Mouse (Mus musculus): ENCODE measurements around the gene Tk1. TPM values are rescaled to one million over a fixed set of nuclear protein-coding genes. Genes with fewer than 3 reads are reported as not detected.

Tk1 gene
- polyA plus RNA-seq (2012; rRNA removed): 160 and 175 TPM in 2 replicates
- 128 and 132 TPM in 2 replicates for polyA plus RNA-seq (2014; fragmentation: Nextera tagmentation; extraction: Ambion mirVana)

DNA sequence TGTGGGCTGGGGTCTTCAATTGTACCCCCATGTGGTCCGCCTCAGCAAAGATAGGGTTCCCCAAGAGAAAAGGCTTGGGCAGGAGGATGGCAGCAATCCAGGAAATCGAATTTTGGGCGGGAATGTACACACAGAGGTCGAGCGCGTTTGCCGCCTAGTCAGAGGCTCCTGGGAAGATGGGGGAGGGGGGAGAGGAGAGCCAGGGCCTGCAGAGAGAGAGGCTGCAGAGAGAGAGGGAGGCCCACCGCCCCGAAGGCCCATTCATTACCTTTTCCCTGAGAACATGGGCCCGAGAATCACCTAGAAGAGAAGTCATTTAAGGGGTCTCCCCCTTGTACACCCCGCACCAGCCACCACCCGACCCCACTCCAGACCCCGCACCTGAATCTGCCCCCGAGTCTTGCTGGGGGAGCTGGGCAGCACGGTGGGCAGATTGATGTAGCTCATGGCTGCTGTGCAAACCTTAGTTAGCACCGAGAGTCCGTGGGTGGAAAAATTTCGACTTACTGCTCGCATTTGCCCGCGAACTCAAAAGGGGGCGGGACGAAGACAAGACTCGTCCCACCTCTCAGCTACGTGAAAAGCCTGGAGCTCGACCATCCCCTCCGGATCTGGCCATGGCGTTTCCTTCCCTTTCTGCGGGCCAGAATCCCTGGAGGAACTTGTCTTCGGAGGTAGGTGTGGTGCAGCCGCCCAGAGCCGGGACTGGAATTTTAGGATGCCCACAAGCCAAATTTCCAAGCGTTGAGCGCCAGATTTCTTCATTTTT, at the start of gene Tk1, which contains the start of gene Afmid:
Gene Tk1 (minus strand): TSS at position 760 of the 769 bp plus-strand sequence.
Gene Afmid (plus strand): TSS at position 592 of the 769 bp plus-strand sequence.
- ATAC-seq (ENCODE audit: low FRiP score, low read depth) (peak; percentile 85), DNase-seq (ENCODE audit: low spot score) (peak; percentile 93)
- Histone ChIP-seq H3K9ac (ENCODE audit: low read depth, low read length, severe bottlenecking) (peak within 1 kb of the TSS; percentile 70), H3K4me2 (replicated peaks; ENCODE audit: low read depth, low read length, severe bottlenecking) (peak within 1 kb of the TSS; percentile 91), H3K4me1 (ENCODE audit: control insufficient read depth, insufficient read depth, low read length) (peaks cover 46% of the 10 kb centered on the region), H3K9me3 (ENCODE audit: control insufficient read depth, low read length) (no peaks in the 10 kb centered on the region), H3K27me3 (ENCODE audit: control insufficient read depth, insufficient read depth, low read length) (no peaks in the 10 kb centered on the region), H3K4me3 (replicated peaks; ENCODE audit: low read length) (peak within 1 kb of the TSS; percentile 58), H3K27ac (replicated peaks; ENCODE audit: low read depth, low read length) (peak within 1 kb of the TSS; percentile 90), H3K36me3 (ENCODE audit: control insufficient read depth, insufficient read depth, low read length) (peaks cover 26% of the 10 kb centered on the region)
- WGBS: 0% methylated on average over 34 of the region's 34 CpGs
- peak; percentile 26; the same call in 1 of the 2 replicates for TF ChIP-seq POLR2A (IDR thresholded peaks at IDR 0.05; ENCODE audit: borderline replicate concordance, extremely low read depth, insufficient read depth, insufficient read length)

DNA sequence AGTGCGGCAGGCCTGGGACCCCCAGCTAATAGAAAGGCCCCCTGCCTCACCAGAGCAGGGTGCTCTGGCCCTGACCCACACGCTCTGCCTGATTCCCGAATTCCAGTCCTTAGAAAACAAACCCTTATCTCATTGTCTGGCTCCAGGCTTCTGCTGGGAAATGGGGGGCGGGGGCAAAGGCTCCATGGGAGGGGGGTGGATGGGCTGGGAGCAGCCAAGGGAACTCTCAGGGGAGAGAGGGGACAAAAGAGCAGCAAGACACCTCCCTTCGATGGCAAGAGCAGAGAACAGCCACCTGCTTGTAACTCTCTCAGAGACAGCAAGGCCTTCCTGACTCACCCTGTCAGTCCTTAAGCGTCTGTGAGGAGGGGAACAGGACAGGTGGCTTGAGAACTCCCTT, 49.8 kb upstream of the Tk1 start:
- DNase-seq (ENCODE audit: low spot score) (no peak), ATAC-seq (ENCODE audit: low FRiP score, low read depth) (no peak)
- no peak for TF ChIP-seq POLR2A (IDR thresholded peaks at IDR 0.05; ENCODE audit: borderline replicate concordance, extremely low read depth, insufficient read depth, insufficient read length)
- Histone ChIP-seq H3K27me3 (ENCODE audit: control insufficient read depth, insufficient read depth, low read length) (no peaks in the 10 kb centered on the region), H3K27ac (replicated peaks; ENCODE audit: low read depth, low read length) (no peak overlapping the region), H3K4me3 (replicated peaks; ENCODE audit: low read length) (no peak overlapping the region), H3K4me2 (replicated peaks; ENCODE audit: low read depth, low read length, severe bottlenecking) (no peak overlapping the region), H3K36me3 (ENCODE audit: control insufficient read depth, insufficient read depth, low read length) (no peaks in the 10 kb centered on the region), H3K9me3 (ENCODE audit: control insufficient read depth, low read length) (no peaks in the 10 kb centered on the region), H3K9ac (ENCODE audit: low read depth, low read length, severe bottlenecking) (no peak overlapping the region), H3K4me1 (ENCODE audit: control insufficient read depth, insufficient read depth, low read length) (peaks cover 16% of the 10 kb centered on the region)
- WGBS: 49% methylated on average over 5 of the region's 6 CpGs

DNA sequence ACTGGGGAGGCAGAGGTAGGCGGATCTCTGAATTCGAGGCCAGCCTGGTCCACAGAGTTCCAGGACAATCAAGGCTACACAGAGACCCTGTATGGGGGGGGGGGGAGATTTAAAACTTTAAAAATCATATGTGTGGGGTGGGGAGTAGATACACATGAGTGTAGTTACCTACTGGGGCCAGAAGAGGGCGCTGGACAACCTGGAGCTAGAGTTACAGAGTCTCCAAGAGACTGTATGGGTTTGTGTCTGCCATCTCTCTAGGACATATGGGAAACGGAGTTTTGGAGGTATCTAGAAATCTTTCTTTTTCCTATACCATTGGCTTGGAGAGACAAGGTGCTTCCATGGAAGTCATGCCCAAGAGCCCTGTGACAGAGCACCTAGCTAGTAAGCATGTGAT, 48.5 kb upstream of the Tk1 start:
- Histone ChIP-seq H3K9ac (ENCODE audit: low read depth, low read length, severe bottlenecking) (no peak overlapping the region), H3K4me1 (ENCODE audit: control insufficient read depth, insufficient read depth, low read length) (peaks cover 16% of the 10 kb centered on the region), H3K9me3 (ENCODE audit: control insufficient read depth, low read length) (no peaks in the 10 kb centered on the region), H3K27me3 (ENCODE audit: control insufficient read depth, insufficient read depth, low read length) (no peaks in the 10 kb centered on the region), H3K4me2 (replicated peaks; ENCODE audit: low read depth, low read length, severe bottlenecking) (no peak overlapping the region), H3K4me3 (replicated peaks; ENCODE audit: low read length) (no peak overlapping the region), H3K36me3 (ENCODE audit: control insufficient read depth, insufficient read depth, low read length) (no peaks in the 10 kb centered on the region), H3K27ac (replicated peaks; ENCODE audit: low read depth, low read length) (no peak overlapping the region)
- DNase-seq (ENCODE audit: low spot score): no peak
- TF ChIP-seq POLR2A (IDR thresholded peaks at IDR 0.05; ENCODE audit: borderline replicate concordance, extremely low read depth, insufficient read depth, insufficient read length): no peak
- no peak for ATAC-seq (ENCODE audit: low FRiP score, low read depth)
- 60% methylated on average over 4 of the region's 4 CpGs for WGBS

DNA sequence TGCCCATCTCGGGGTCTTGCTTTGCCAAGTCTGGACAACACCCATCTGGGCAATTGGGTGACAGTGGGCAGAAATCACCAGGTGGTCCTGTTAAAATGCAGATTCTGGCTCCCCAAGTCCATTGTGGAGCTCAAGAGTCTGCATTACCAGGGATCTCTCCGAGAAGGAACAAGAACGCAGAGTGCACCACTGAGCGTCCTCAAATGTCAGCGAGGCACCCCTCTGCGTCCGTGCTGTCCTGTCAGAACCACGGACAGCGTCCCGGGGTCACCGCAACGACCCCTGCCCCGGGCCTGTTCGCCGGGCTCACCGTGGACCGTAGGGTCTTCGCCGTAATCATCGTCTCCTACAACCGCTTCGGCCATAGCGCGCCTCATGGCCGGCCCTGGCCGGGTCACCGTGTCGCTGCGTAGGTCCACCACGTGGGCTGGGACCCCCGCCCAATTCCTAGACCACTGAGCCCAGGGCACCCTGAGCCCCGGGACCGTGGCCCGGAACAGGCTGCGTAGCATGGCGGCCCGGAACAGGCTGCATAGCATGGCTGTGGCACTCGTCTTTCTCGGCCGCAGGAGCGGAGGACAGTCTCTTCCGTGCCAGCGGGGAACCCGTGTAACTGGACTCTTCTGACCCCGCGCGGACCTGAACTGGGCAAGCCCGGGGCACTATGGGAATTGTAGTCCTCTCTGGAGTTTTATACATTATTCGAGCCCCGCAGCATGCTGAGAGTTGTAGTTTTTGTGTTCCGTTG, 47.1 kb upstream of the Tk1 start, which contains the start of gene Tha1:
Gene Tha1 (minus strand): TSS at position 621 of the 748 bp plus-strand sequence.
- no peaks in the 10 kb centered on the region for H3K27me3 ChIP-seq (ENCODE audit: control insufficient read depth, insufficient read depth, low read length)
- peak; percentile 75 for ATAC-seq (ENCODE audit: low FRiP score, low read depth)
- H3K4me2 ChIP-seq (replicated peaks; ENCODE audit: low read depth, low read length, severe bottlenecking): peak within 1 kb of the TSS; percentile 94
- no peak within 1 kb of the TSS for H3K27ac ChIP-seq (replicated peaks; ENCODE audit: low read depth, low read length)
- peak within 1 kb of the TSS; percentile 66 for H3K9ac ChIP-seq (ENCODE audit: low read depth, low read length, severe bottlenecking)
- WGBS: 1% methylated on average over 50 of the region's 51 CpGs
- H3K4me1 ChIP-seq (ENCODE audit: control insufficient read depth, insufficient read depth, low read length): peaks cover 4% of the 10 kb centered on the region
- no peaks in the 10 kb centered on the region for H3K36me3 ChIP-seq (ENCODE audit: control insufficient read depth, insufficient read depth, low read length)
- 0 out of 2 replicates have a peak, but pooled peaks have one; percentile 39 for TF ChIP-seq POLR2A (IDR thresholded peaks at IDR 0.05; ENCODE audit: borderline replicate concordance, extremely low read depth, insufficient read depth, insufficient read length)
- DNase-seq (ENCODE audit: low spot score): peak; percentile 83
- H3K9me3 ChIP-seq (ENCODE audit: control insufficient read depth, low read length): no peaks in the 10 kb centered on the region
- peak within 1 kb of the TSS; percentile 62 for H3K4me3 ChIP-seq (replicated peaks; ENCODE audit: low read length)

DNA sequence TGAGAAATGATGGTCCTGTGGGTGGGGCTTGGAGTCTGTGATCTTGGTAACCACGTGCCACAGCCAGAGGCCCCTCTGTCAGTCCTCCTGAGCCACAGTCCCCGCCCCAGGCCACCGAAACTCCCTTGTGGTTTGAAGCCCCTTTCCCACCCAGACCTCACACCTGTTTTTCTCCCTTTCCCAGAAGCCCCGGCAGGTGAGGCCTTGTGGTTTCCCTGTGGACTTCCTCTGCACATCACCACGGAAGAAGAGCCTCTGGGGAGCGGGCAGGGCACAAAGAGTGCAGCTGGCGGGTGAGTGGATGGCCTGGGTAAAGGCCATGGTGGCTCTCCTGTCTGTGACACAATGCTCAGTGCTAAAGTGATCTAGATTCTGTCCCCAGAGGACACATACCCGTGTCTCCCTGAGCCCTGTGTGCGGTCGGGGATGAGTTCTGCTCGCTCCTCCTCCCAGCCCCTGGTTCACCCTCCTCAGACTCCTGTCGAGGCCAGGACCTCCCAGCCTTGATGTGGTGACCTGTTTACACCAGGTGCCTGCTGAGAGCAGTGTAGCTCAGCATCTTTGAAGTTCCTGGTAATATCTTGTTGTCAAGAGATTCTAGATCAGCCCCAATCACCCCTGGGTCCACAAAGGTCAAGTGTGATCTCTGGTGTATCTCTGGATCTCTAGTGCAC, 46.2 kb upstream of the Tk1 start:
- Histone ChIP-seq H3K9me3 (ENCODE audit: control insufficient read depth, low read length) (no peaks in the 10 kb centered on the region), H3K36me3 (ENCODE audit: control insufficient read depth, insufficient read depth, low read length) (no peaks in the 10 kb centered on the region), H3K9ac (ENCODE audit: low read depth, low read length, severe bottlenecking) (no peak overlapping the region), H3K27ac (replicated peaks; ENCODE audit: low read depth, low read length) (no peak overlapping the region), H3K27me3 (ENCODE audit: control insufficient read depth, insufficient read depth, low read length) (no peaks in the 10 kb centered on the region), H3K4me1 (ENCODE audit: control insufficient read depth, insufficient read depth, low read length) (0 out of 2 replicates have a peak, but pooled peaks cover 2% of the 10 kb centered on the region), H3K4me3 (replicated peaks; ENCODE audit: low read length) (no peak overlapping the region), H3K4me2 (replicated peaks; ENCODE audit: low read depth, low read length, severe bottlenecking) (no peak overlapping the region)
- no peak for TF ChIP-seq POLR2A (IDR thresholded peaks at IDR 0.05; ENCODE audit: borderline replicate concordance, extremely low read depth, insufficient read depth, insufficient read length)
- no peak for ATAC-seq (ENCODE audit: low FRiP score, low read depth)
- 61% methylated on average over 12 of the region's 12 CpGs for WGBS
- no peak for DNase-seq (ENCODE audit: low spot score)

All from limb, embryonic 14.5 days (tissue).